Mouse (Mus musculus) bone marrow, adult 2 months (tissue): Measurements from ENCODE around the gene Slc22a23.

Experiments
- CTCF ChIP-seq: fragments of 200-500 bp; IDR thresholded peaks from 2 replicates; pipeline ENCODE4 v1.5.1; 2011; ENCODE audit warnings: low read length, control low read depth; ENCODE audit not compliant: control insufficient read depth, insufficient read depth
- POLR2A ChIP-seq: fragments of 200-500 bp; IDR thresholded peaks from 2 replicates; pipeline ENCODE4 v1.6.1; 2011; ENCODE audit warnings: low read depth, mild to moderate bottlenecking, control low read depth, low read length, borderline replicate concordance; ENCODE audit not compliant: control insufficient read depth

DNA sequence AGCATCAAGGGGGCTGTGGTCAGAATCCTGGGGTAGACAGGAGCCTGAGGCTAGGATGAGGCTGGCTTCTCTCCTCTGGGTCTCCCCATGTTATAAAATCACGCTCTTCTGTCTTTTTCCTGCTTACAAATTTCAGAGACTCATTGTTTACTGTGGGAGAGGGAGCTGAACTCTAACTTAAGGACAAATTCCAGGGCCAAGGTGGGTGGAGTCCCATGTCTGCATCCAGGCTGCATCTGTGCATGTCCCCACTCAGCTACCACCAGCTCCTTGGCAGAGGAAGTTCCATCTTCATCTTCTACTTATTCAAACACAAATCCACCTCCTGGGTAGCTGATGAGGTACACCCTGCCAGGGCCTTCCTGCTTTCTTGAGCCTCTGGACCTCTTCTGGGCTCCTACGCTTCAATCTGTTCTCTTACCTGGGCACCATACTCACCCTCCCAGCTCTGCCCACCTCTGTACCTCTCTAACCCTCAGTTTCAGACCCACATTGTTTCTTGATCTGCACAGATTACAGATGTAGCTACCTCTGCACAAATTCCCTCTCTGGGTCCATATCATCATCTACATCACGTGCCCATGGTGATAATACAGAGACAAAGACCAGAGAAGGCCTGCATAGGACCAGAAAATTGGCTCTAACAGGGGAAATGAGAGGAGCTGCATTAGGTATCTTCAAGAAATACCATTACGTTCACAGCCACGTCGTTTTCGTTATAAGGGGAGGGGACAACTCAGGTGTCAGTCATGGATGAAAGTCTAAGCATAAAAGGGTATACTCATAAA lies 13.4 kb downstream of the Slc22a23 start:
- TF ChIP-seq CTCF (no peak), POLR2A (no peak)
